Mouse (Mus musculus): ENCODE data around the gene Zfp106. TPM values are rescaled to one million over a fixed set of nuclear protein-coding genes. Genes with fewer than 3 reads are reported as not detected.

Gene Zfp106
- polyA plus RNA-seq, 1 experiment from 2014 or later: 54.0 TPM

DNA sequence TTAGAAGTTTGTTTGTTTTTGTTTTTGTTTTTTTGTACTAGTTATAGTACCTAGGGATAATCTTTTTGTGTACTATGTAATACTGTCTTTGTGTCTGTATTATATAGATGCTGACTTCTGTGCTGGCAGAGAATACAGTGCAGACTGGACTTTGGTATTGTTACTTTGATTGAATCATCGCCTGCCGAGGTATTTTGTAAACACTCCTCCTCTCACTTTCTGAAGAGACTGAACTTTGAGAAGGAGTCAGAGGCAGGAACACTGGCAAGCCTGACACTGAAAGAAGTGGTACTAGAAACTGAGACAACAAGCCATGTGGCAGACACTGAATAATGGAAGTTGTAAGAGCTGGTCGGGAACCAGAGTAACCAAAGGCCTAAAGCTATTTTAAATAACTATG is 6.8 kb downstream of the Zfp106 start:
- TF ChIP-seq CTCF (IDR thresholded peaks at IDR 0.05; ENCODE audit: low read depth): no peak
- no peak for DNase-seq
- Histone ChIP-seq H3K4me2 (no peak overlapping the region), H3K36me3 (ENCODE audit: insufficient read depth) (peaks cover 29% of the 10 kb centered on the region), H3K4me3 (ENCODE audit: low read depth, low read length) (no peak overlapping the region), H3K4me1 (ENCODE audit: insufficient read depth) (no peaks in the 10 kb centered on the region), H3K9me3 (ENCODE audit: low read depth, low read length) (no peaks in the 10 kb centered on the region), H3K27me3 (ENCODE audit: insufficient read depth, low read length) (no peaks in the 10 kb centered on the region), H3K9ac (no peak overlapping the region), H3K27ac (ENCODE audit: low read depth) (no peak overlapping the region)
- 53% methylated on average over 3 of the region's 3 CpGs for WGBS
- ATAC-seq (ENCODE audit: insufficient read depth): no peak

DNA sequence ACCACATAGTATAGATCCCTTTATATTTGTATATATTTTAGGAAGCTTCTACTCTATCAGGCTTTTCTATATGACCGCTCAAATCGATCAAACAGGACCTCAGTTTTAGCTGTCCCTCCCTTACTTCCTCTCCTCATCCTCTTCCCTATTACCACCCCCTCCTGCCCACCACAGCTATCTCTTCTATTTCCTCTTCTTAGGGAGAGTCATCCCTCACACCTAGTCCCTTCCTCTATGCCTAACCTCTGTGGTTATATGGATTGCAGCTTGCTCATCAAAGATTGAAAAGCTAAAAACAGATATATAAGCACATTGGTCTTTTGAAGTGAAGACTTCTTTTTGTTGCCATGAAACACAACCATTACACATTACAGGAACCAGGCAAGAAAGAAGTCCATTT is 18.9 kb downstream of the Zfp106 start:
- WGBS: 85% methylated on average over 2 of the region's 2 CpGs
- no peak overlapping the region for H3K9ac ChIP-seq
- no peak for ATAC-seq (ENCODE audit: insufficient read depth)
- no peak for TF ChIP-seq CTCF (IDR thresholded peaks at IDR 0.05; ENCODE audit: low read depth)
- H3K4me1 ChIP-seq (ENCODE audit: insufficient read depth): 0 out of 2 replicates have a peak, but pooled peaks cover 3% of the 10 kb centered on the region
- H3K27me3 ChIP-seq (ENCODE audit: insufficient read depth, low read length): no peaks in the 10 kb centered on the region
- no peak overlapping the region for H3K4me3 ChIP-seq (ENCODE audit: low read depth, low read length)
- DNase-seq: no peak
- no peak overlapping the region for H3K4me2 ChIP-seq
- peaks cover 32% of the 10 kb centered on the region for H3K36me3 ChIP-seq (ENCODE audit: insufficient read depth)
- no peaks in the 10 kb centered on the region for H3K9me3 ChIP-seq (ENCODE audit: low read depth, low read length)
- no peak overlapping the region for H3K27ac ChIP-seq (ENCODE audit: low read depth)

DNA sequence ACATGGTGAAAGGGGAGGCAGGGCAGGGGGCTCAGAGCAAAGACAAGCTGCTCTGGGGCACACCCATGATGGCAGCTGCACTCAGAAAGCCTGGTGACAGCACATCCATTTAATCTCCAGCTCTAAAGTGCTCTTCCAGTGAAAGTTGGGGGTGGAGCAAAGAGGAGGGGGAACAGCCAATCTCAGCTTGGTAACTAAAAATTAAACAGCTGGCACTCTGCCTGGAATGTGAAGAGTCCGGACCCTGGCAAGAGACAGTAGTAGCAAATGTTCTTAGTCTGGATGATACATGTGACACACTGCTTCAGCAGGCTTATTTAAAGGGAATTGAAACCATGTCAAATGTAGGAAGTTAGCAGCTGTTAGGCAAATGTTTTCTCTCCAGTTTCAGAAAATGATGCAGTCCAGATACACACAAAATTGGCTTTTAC is 23.9 kb downstream of the Zfp106 start:
- H3K4me1 ChIP-seq (ENCODE audit: insufficient read depth): peaks cover 8% of the 10 kb centered on the region; the same call in 1 of the 2 replicates
- no peaks in the 10 kb centered on the region for H3K27me3 ChIP-seq (ENCODE audit: insufficient read depth, low read length)
- peaks cover 22% of the 10 kb centered on the region for H3K36me3 ChIP-seq (ENCODE audit: insufficient read depth)
- no peak overlapping the region for H3K4me3 ChIP-seq (ENCODE audit: low read depth, low read length)
- H3K9me3 ChIP-seq (ENCODE audit: low read depth, low read length): no peaks in the 10 kb centered on the region
- peak; percentile 99 for DNase-seq
- peak; percentile 98 for ATAC-seq (ENCODE audit: insufficient read depth)
- TF ChIP-seq CTCF (IDR thresholded peaks at IDR 0.05; ENCODE audit: low read depth): no peak
- peak overlapping the region; percentile 46 for H3K4me2 ChIP-seq
- 3% methylated on average over 1 of the region's 1 CpGs for WGBS
- H3K9ac ChIP-seq: no peak overlapping the region
- peak overlapping the region; percentile 60 for H3K27ac ChIP-seq (ENCODE audit: low read depth)

- peak overlapping the region; percentile 46 for H3K4me2 ChIP-seq
- WGBS: 51% methylated on average over 3 of the region's 3 CpGs
- no peak overlapping the region for H3K4me3 ChIP-seq (ENCODE audit: low read depth, low read length)
- ATAC-seq (ENCODE audit: insufficient read depth) (peak; percentile 50; the same call in 1 of the 2 replicates), DNase-seq (no peak)
- peaks cover 22% of the 10 kb centered on the region for H3K36me3 ChIP-seq (ENCODE audit: insufficient read depth)
- no peaks in the 10 kb centered on the region for H3K27me3 ChIP-seq (ENCODE audit: insufficient read depth, low read length)
- no peak for TF ChIP-seq CTCF (IDR thresholded peaks at IDR 0.05; ENCODE audit: low read depth)
- no peak overlapping the region for H3K9ac ChIP-seq
- H3K27ac ChIP-seq (ENCODE audit: low read depth): peak overlapping the region; percentile 60
- peaks cover 8% of the 10 kb centered on the region; the same call in 1 of the 2 replicates for H3K4me1 ChIP-seq (ENCODE audit: insufficient read depth)
- H3K9me3 ChIP-seq (ENCODE audit: low read depth, low read length): no peaks in the 10 kb centered on the region
Measured at GRCm38 (mm10) chr2:120539333-120539732, 24.3 kb downstream of the Zfp106 start.

DNA sequence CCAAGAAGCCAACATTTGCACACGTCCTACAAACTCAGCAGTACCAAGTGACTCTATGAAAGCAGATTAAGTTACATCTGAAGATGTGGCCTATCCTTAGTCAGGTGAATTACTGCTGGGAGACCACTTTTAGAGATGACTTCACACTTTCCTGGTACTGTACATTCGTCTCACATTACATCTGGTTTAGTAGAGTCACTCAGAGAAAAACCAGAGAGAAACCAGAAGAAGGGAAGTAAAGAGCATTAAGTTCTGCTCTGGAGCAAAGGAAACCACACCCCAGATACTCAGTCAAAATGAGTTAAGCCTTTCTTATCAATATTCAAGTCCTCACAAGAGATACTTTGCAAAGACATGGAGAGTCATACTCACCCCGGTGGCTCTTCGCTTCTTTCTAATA is 32.4 kb downstream of the Zfp106 start:
- no peak overlapping the region for H3K27ac ChIP-seq (ENCODE audit: low read depth)
- H3K9ac ChIP-seq: no peak overlapping the region
- H3K27me3 ChIP-seq (ENCODE audit: insufficient read depth, low read length): no peaks in the 10 kb centered on the region
- WGBS: 87% methylated on average over 4 of the region's 4 CpGs
- peaks cover 90% of the 10 kb centered on the region for H3K36me3 ChIP-seq (ENCODE audit: insufficient read depth)
- no peak overlapping the region for H3K4me2 ChIP-seq
- no peaks in the 10 kb centered on the region for H3K4me1 ChIP-seq (ENCODE audit: insufficient read depth)
- no peak for DNase-seq
- ATAC-seq (ENCODE audit: insufficient read depth): no peak
- no peaks in the 10 kb centered on the region for H3K9me3 ChIP-seq (ENCODE audit: low read depth, low read length)
- H3K4me3 ChIP-seq (ENCODE audit: low read depth, low read length): no peak overlapping the region
- TF ChIP-seq CTCF (IDR thresholded peaks at IDR 0.05; ENCODE audit: low read depth): no peak

GRCm38 (mm10) chr2:120529531-120529930 is 34.1 kb downstream of the Zfp106 start:
- TF ChIP-seq CTCF (IDR thresholded peaks at IDR 0.05; ENCODE audit: low read depth): peak; percentile 22; the same call in 1 of the 2 replicates
- ATAC-seq (ENCODE audit: insufficient read depth) (no peak), DNase-seq (peak; percentile 51)
- H3K27me3 ChIP-seq (ENCODE audit: insufficient read depth, low read length): no peaks in the 10 kb centered on the region
- H3K4me1 ChIP-seq (ENCODE audit: insufficient read depth): no peaks in the 10 kb centered on the region
- H3K27ac ChIP-seq (ENCODE audit: low read depth): no peak overlapping the region
- H3K36me3 ChIP-seq (ENCODE audit: insufficient read depth): peaks cover 95% of the 10 kb centered on the region
- H3K4me3 ChIP-seq (ENCODE audit: low read depth, low read length): no peak overlapping the region
- no peaks in the 10 kb centered on the region for H3K9me3 ChIP-seq (ENCODE audit: low read depth, low read length)
- no peak overlapping the region for H3K9ac ChIP-seq
- H3K4me2 ChIP-seq: no peak overlapping the region

DNA sequence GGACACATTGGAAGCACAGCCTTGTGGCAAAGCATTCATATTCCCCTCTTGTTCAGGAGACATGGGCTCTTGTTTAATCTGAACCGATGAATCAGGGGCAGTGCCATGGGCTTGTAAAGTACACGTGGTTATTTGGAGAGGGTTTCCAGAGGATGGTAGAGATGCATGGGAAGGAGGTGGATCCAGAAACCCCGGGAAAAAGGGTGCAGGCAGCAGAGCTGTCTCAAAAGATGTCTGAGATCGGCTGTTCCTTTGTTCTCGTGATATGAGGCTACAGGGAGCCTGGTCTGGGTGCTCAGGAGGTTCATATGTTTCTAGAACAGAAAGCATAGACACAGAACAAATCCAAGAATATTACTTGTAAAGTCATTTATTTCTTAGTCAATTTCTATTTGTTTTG is 36.9 kb downstream of the Zfp106 start:
- Histone ChIP-seq H3K9me3 (ENCODE audit: low read depth, low read length) (no peaks in the 10 kb centered on the region), H3K9ac (no peak overlapping the region), H3K27me3 (ENCODE audit: insufficient read depth, low read length) (no peaks in the 10 kb centered on the region), H3K27ac (ENCODE audit: low read depth) (no peak overlapping the region), H3K4me1 (ENCODE audit: insufficient read depth) (no peaks in the 10 kb centered on the region), H3K4me3 (ENCODE audit: low read depth, low read length) (no peak overlapping the region), H3K36me3 (ENCODE audit: insufficient read depth) (peaks cover 97% of the 10 kb centered on the region), H3K4me2 (no peak overlapping the region)
- 87% methylated on average over 5 of the region's 5 CpGs for WGBS
- no peak for ATAC-seq (ENCODE audit: insufficient read depth)
- DNase-seq: no peak
- TF ChIP-seq CTCF (IDR thresholded peaks at IDR 0.05; ENCODE audit: low read depth): no peak
